Mouse (Mus musculus): ENCODE results near the gene Dytn. TPM values are rescaled to one million over a fixed set of nuclear protein-coding genes. Genes with fewer than 3 reads are reported as not detected.

Dytn gene
- total RNA-seq, 4 experiments from 2014 or later: not detected

- no peak for DNase-seq (ENCODE audit: low spot score in 2 of 2)
Observed at GRCm38 (mm10) chr1:63579153-63579552, 107.6 kb downstream of the Dytn start.

DNA sequence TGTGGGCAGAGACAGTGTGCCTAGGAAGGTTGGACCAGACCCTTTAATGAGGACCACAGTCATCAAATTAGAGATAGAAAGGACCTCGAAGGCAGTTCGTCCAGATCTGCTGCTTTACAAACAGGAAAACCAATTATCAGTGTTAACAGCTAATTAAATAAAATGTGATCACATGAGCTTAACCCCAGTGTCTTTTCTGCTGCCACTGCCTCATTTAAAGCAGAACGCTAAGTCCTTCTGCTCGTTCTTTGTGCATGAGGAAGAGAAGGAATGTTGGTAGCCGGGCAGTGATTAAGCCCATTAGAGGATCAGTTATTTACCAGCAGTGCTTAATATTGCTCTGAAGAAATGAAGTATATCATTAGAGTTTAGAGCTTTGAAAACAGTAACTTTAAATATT, 109.9 kb downstream of the Dytn start:
- no peak for DNase-seq (ENCODE audit: low spot score in 2 of 2)

DNA sequence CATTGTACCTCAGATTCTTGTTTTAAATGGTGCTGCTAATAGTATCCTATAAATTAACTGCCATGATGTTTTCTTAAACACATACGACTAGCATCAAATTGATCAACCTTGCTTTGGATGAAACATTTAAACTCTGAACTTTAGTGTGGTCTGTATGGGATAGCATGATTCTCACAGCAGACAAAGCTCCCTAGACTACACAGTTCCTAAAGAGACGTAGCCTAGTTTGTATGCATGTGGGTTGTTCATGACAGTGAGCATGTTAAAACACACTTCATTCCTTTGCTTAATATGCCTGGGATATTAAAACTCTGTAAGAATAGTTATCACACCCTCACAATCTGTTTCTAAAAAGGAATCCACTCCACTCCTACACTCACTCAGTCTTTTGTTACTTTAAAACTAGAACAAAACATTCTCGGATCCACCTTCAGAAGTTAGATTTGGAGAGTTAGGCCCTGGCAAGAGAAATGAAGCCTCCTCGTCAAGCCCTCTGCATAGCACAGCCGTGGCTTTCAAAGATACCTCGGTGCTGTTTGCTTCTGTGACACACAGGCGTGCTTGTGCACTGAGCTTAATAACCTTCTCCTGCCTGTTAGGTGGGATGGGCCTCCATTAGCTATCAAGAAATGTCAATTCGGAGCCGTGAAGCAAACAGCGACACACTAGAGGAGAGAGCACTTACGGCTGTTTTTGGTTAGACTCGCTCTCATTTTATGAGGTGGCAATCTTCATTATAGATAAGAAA, 112.7 kb downstream of the Dytn start:
- no peak for DNase-seq (ENCODE audit: low spot score in 2 of 2)

DNA sequence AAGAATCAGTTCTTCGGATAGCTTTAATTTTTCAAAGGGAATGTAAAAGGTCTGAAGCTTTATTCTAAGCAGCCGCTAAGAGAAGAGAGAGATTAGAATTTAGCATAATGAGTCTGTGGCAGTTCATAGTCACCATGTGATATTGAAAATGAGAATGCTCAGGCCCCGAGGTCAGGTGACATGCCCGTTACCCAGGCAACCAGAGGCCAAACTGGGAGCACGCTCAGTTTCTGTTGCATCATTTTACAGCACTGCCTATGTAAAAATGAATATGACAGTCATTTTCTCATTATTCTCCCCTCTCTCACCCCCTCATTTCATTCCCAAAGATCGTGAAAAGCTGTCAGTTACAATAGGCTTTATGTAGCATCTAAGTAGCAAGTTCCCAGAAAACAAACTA, 113.3 kb downstream of the Dytn start:
- DNase-seq (ENCODE audit: low spot score in 2 of 2): no peak

Other genes starting within 250 kb of the Dytn start
- gene Adam23, start 241.0 kb downstream of the Dytn start, total RNA-seq (2022): 100 to 1,000 TPM; 136 to 152 (median 147) TPM
- gene Gm39653, start 71.0 kb downstream of the Dytn start, total RNA-seq (2022): not detected
- gene Mdh1b, start 43.4 kb upstream of the Dytn start, total RNA-seq (2022): 1 to 10 TPM in 3 of 4 experiments, under 1 TPM in 1; 0.43 to 2.4 (median 1.5) TPM
- 10 to 100 TPM; 20.0 to 26.3 (median 23.2) TPM for gene Fastkd2, start 43.7 kb upstream of the Dytn start, total RNA-seq (2022)
- under 1 TPM in 3 of 4 experiments, not detected in 1; 0.20 to 0.30 (median 0.23) TPM for gene 4933402D24Rik, start 82.3 kb upstream of the Dytn start, total RNA-seq (2022)

All from layer of hippocampus, adult 8-10 months (tissue).